Mouse (Mus musculus) heart, postnatal 0 days (tissue): ENCODE measurements around the gene C8b.

Source experiments
- CTCF ChIP-seq: IDR thresholded peaks from 2 replicates; pipeline ENCODE4 v1.5.1; 2016; ENCODE audit warnings: antibody characterized with exemption, control low read depth, low read depth
- EP300 ChIP-seq: IDR thresholded peaks from 2 replicates; pipeline ENCODE4 v1.6.1; 2016; ENCODE audit warnings: antibody characterized with exemption, low read depth

GRCm38 (mm10) chr4:104725673-104726072 is 40.4 kb upstream of the C8b start:
- peak; percentile 46 for TF ChIP-seq CTCF
- TF ChIP-seq EP300 = no peak
